Mouse (Mus musculus) urinary bladder, postnatal 36 days (tissue): ENCODE results near the gene Snx27.
A peak's percentile ranks its signal among the peaks of the same experiment; 100 is the strongest.

Source experiments
- DNase-seq, 2 experiments: peaks; one replicate each; pipeline ENCODE4 v3.0.0; 2022; ENCODE audit warnings: low spot score in 2 of 2, mixed read lengths in 1 of 2

Gene Snx27

DNA sequence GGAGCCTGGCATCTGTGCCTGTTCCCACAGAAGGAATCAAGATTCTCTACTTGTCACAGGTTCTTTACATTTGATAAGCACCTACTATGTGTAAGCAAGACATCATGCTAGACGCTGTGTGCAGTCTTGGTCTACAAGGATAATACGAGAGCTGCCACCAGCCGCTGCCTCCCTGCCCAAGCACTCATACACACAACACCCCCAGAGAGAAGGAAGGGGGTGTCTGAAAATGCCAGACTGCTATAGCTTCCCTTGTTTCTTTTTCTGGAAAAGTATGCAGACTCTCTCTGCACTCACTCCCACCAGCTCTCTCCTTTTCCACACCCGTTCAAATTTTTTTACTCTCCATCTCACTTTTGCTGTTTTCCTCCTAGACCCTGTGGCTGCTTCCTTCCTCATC, 105.1 kb downstream of the Snx27 start:
- no peak for DNase-seq

DNA sequence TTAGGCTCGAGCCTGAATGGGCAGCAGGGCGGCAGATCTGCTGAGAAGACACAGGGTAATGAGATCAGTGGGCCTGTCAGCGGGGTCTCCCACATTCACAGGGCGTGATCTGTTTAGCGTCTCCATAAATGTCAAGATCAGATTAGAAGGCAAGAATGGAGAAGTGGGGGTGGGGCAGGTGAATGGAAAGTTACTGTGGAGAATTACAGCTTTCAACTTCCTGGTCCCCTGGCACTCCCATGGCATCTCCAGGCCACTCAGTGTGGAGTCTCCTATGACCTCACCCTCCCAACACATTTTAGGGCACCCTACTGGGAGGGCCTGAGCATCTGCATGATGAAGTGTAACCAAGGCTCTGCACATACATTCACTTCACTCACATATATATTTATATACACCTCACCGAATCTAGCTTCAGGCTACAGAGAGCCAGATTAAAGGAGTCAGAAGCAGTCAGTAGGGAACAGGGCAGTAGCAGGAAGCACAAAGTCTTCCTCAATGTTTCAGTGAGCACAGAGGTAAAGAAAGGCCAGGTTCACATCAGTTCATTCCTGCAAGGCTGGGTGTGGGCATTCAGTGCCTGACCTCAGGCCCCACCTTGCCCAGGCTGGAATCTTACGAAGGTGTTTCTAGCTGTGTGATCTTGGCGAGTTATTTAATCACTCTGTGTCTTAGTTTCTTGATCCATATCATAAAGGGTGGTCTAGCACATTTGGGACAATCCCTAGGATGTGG, 106.0 kb downstream of the Snx27 start:
- DNase-seq = peak in 1 of 2 experiments; percentile 15

DNA sequence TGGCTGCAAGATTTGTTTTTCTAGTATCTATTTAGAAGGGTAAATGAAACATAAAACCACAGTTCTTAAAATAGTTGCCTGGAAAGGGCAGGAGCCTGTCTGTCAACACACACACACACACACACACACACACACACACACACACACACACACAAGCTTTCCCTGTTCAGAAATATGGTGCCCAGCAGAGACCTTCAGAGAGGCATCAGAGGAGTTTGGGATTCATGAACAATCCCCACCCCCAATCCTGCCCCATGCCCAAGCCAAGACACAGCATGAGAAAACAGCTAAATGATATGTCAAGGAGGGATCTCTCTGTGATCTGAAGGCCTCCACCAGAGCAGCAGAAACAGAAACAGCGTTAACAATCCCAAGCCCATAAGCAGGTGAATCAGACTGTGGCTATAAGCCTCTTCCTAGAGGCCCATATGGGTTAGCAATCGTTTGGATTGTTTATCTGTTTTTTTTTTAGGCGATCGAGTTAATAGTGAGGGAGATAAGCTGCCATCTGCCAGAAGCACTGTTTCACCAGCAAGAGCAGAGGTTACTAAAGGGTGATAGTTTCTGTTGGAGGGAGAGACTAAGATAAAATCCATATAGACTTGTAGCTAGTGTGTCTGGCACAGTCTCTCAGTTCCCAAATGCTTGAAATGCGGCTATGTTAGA, 108.8 kb downstream of the Snx27 start:
- DNase-seq = no peak

DNA sequence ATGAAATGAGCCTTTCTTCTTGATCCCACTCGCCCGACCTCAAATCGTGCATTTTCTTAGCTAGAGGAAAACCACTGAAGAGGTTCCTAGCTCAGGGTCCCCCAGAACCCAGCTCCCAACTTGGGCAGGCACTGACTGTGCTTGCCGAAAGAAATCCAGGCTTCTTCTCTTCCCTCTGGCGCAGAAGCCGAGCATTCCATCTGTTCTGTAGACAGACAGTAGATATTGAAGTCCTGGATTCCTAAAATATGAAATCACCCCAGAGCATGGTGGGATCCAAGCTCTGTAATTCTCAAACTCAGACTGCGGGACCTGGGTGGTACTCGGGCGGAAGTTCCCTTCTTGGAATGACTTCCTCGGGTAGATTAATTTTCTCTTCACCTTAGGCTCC, 109.4 kb downstream of the Snx27 start:
- DNase-seq = no peak

DNA sequence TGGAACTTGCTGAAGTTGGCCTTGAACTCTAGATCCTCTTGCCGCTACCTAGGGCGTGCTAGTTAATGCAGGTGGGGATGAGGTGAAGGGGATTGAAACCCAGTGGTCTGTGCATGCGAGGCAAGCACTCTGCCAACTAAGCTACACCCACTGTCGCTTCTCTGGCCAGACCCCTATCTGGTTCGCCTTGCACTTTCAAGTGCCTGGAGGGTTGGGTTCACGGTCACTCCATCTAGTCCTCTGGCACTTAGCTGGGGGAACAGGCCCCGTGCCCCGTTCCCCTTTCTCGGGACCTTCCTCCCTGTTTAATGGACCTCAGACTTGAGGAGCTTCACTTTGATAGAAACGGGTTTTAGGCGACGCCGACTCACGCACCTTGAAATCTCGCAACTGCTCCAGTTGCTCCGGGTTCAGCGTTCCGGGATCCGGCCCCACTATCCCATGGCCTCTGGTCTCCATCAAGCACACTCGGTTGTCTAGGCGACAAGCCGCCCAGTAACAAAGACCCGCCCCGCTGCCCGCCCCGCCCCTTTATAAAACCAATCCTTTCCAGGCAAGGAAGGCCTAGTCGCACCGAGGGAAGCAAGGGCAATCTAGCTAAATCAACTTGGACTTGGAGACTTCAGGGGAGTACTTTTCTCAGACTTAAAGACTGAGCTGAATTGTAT, 109.9 kb downstream of the Snx27 start:
- peak in 1 of 2 experiments; percentile 18 for DNase-seq

DNA sequence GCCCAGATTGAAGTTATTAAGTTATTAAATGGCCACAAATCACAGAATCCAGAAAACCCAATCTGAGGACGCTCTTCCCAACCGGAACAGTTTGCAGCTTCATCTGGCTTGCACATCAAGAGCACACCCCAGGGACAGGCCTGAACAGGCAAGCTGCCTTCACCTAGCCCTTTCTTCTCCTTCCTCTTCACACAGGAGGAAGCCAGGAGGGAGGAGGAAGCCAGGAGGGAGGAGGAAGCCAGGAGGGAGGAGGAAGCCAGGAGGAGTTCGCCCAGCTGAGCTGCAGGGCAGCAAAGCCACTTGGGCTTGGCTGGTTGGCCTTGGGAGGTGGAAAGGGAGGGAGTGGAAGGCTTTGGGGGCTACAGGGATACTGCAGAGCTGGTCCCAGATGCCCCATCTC, 113.6 kb downstream of the Snx27 start:
- peak in 1 of 2 experiments; percentile 47 for DNase-seq

DNA sequence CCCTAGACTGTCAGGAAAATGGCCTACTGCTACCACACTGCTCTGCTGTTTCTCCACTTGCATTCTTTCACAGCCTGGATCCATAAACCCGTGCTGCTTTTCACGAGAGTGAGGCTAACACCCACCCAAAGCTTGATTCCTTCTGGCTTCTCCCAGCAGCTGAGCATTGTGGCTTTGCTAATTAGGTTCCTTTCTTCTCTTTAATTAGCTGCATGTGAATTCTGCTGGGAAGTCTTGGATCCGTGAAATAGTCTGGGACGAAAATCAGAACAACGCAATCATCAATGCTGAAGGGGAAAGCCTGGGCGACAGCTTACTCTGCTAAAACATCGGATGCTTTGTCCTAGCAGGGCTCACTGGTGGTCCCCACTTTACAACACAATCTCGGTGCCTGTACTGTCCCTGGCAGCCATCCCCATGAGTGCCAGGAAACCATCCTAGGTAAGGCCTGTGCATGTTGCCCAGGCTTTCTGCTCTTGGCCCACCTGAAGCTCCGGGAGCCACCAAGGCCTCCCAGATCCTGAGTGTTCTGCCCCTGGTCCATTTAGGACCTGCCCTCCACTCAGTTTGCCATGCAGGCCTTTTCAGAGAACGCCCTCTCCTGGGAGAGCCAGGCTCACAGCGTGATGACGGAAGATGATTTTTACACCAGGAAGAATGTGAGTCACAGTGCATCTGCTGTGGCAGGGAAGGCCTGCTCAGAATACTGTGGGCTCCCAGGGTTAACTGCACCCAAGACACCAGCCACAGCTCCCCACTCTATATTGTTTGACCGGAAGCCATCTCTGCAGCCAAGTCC, 116.7 kb downstream of the Snx27 start:
- DNase-seq = no peak

DNA sequence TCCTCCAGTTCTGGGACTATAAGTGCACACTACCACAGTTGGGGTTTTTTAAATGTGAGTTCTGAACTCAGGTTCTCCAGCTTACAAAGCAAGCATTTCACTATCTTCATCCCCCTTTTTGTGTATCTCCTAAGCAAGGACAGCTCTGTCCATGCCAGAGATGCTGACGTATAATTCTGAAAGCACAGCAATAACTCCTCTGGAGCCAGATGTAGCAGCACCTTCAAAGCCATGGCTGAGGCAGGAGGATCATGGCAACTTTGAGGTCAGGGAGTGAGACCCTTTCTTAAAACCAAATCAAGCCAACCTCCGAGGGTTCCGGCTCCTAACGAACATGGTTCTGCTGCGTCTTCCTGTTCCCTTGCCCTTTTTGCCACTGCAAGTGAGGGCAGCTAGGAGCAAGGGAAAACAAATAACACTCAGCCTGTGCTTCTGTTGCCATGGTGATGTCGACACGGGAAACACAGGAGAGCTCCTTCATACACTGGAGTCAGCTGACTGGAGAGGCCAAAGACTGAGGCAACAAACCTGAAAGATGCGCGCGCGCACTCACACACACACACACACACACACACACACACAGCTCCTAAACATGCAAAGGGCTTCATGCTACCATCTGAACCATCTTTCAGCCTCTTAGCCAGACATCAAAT, 118.5 kb downstream of the Snx27 start:
- no peak for DNase-seq

DNA sequence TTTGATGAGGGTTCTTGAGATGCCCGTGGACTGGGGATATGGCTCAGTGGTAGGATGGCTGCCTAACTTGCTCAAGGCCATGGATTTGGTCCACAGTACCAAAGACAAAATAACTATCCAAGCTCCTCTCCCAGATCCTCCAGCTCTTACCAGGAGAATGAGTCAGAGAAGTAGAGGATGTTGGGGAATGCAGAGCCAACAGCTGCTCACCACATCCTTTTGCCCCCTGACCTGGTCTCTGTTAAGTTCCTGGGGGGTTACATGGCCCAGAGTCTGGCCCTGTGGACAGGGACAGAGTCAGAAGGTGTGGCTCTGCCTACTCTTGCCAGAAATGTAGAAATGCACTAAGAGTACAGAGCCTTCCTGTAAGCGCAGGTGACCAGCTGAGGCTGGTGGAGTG, 122.7 kb downstream of the Snx27 start:
- no peak for DNase-seq

DNA sequence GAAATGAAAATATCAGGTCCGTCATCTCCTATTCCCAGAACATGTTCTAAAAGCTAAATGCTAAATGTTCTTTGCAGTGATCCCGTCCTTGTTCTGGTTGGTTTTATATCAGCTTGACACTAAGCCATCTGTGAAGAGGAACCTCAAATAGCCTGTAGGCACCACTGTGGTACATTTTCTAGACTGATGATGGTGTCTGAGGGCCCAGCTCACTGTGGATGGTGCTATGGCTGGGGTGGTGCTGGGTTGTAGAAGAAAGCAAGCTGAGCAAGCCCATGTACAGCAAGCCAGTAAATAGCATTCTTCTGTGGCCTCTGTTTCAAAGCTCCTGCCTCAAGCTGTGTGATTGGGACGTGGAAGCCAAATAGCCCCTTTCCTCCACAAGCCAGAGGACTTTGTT, 125.5 kb downstream of the Snx27 start:
- DNase-seq = no peak

DNA sequence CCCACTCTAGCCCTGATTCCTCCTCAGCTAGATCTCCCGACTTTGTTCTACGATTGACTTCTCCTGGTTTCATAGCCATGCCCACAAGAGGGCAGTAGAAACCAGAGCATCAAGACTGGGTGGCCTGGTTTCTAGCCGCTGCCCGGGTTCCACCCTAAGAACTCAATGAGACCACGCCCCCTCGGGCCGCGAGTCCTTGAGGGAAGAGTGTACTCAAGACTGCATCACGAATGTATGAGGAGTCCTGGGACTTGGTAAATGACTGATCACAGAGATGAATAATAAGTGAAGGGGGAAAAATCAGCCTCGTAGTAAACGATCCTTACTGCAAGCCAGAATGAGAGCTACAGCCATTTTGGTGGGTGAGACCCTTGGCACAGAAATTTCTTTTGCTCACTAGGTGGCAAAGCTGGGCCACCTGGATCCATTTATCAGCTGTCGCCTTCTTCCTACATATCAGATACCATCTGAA, 126.0 kb downstream of the Snx27 start:
- DNase-seq = peak; percentile 67 to 79

DNA sequence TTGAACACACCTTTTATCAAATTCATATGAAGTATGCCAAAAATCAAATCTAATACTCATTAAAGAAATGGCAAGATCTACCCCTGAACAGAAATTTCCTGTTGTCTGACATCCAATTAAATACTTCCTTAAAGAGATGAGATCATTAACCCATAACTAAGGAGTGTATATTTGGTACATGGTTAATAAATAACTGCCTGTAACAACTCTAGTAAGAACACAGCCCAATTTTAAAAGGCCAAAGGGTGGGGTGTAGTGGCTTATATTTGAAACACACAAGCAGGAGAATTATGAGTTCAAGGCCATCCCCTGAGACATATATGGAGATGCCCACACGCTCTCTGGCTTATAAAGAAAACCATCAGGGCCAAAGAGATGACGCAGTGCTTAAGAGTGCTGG, 133.1 kb downstream of the Snx27 start:
- no peak for DNase-seq
